Mouse (Mus musculus) urinary bladder, adult 2 months (tissue): ENCODE data around the gene Cbr4. TPM values are rescaled to one million over a fixed set of nuclear protein-coding genes. Genes with fewer than 3 reads are reported as not detected.

Experiments used
- DNase-seq: peaks from one replicate; pipeline ENCODE4 v3.0.0; 2022; ENCODE audit warnings: low spot score
- polyA plus RNA-seq: library from polyadenylated mRNA; depleted of rRNA; stranded (reverse); fragments of >200 nt; gene quantifications from 2 replicates; pipeline ENCODE4 v1.2.3, GENCODE M21; 2012; rRNA removed

Gene Cbr4
- 24.3 and 26.8 TPM in 2 replicates for polyA plus RNA-seq

GRCm38 (mm10) chr8:61487597-61488156 is at the start of gene Cbr4:
Gene Cbr4, plus strand, starts transcription at chr8:61487734.
- DNase-seq = peak; percentile 73

GRCm38 (mm10) chr8:61442988-61443387 is 44.5 kb upstream of the Cbr4 start:
- DNase-seq = no peak

- DNase-seq = no peak
These were observed 43.2 kb upstream of the Cbr4 start for GRCm38 (mm10) chr8:61444358-61444757.

- DNase-seq = no peak
These were observed 41.2 kb upstream of the Cbr4 start for GRCm38 (mm10) chr8:61446329-61446728.

GRCm38 (mm10) chr8:61448100-61448499 is 39.4 kb upstream of the Cbr4 start:
- DNase-seq = no peak

- DNase-seq = no peak
These were observed 38.7 kb upstream of the Cbr4 start for GRCm38 (mm10) chr8:61448881-61449280.

- DNase-seq = no peak
These were observed 36.5 kb upstream of the Cbr4 start for GRCm38 (mm10) chr8:61450916-61451575.

- DNase-seq = no peak
These were observed 35.7 kb upstream of the Cbr4 start for GRCm38 (mm10) chr8:61451721-61452337.

- no peak for DNase-seq
These were observed 27.8 kb upstream of the Cbr4 start for GRCm38 (mm10) chr8:61459763-61460162.

- DNase-seq = no peak
These were observed 25.3 kb upstream of the Cbr4 start for GRCm38 (mm10) chr8:61462221-61462620.

GRCm38 (mm10) chr8:61464393-61464792 is 23.1 kb upstream of the Cbr4 start:
- DNase-seq = no peak

- DNase-seq = no peak
These were observed 20.6 kb upstream of the Cbr4 start for GRCm38 (mm10) chr8:61466696-61467552.

- no peak for DNase-seq
These were observed 20.1 kb upstream of the Cbr4 start for GRCm38 (mm10) chr8:61467553-61467815.

GRCm38 (mm10) chr8:61470213-61470612 is 17.3 kb upstream of the Cbr4 start:
- DNase-seq = no peak

- no peak for DNase-seq
These were observed 12.3 kb upstream of the Cbr4 start for GRCm38 (mm10) chr8:61475251-61475673.

- no peak for DNase-seq
These were observed 11.4 kb upstream of the Cbr4 start for GRCm38 (mm10) chr8:61476160-61476559.

- DNase-seq = no peak
These were observed 9.4 kb upstream of the Cbr4 start for GRCm38 (mm10) chr8:61478150-61478549.

- DNase-seq = no peak
These were observed 8.7 kb upstream of the Cbr4 start for GRCm38 (mm10) chr8:61478793-61479192.

GRCm38 (mm10) chr8:61479506-61480214 is 7.9 kb upstream of the Cbr4 start:
- peak; percentile 40 for DNase-seq

GRCm38 (mm10) chr8:61480260-61480967 is 7.1 kb upstream of the Cbr4 start:
- no peak for DNase-seq

GRCm38 (mm10) chr8:61486923-61487529 is 508 bp upstream of the Cbr4 start:
- DNase-seq = no peak
